Mouse (Mus musculus): Measurements from ENCODE around the gene Vmn1r233. TPM values are rescaled to one million over a fixed set of nuclear protein-coding genes. Genes with fewer than 3 reads are reported as not detected.

Gene Vmn1r233
- total and polyA plus RNA-seq, 3 experiments = not detected

- no peak for DNase-seq (ENCODE audit: extremely low read depth)
- Histone ChIP-seq H3K4me2 (ENCODE audit: insufficient read depth, low read depth, poor library complexity, severe bottlenecking) (no peak overlapping the region), H3K4me3 (replicated peaks in 1 of 3; ENCODE audit: low read depth in 2 of 3, low read length in 2 of 3, poor library complexity in 1 of 3) (no peak overlapping the region), H3K9me3 (replicated peaks; ENCODE audit: low read length) (no peaks in the 10 kb centered on the region), H3K4me1 (ENCODE audit: control insufficient read depth in 1 of 2, insufficient read depth in 2 of 2) (no peaks in the 10 kb centered on the region), H3K27me3 (replicated peaks) (no peaks in the 10 kb centered on the region), H3K79me2 (replicated peaks; ENCODE audit: control insufficient read depth, extremely low read depth, insufficient read depth, poor library complexity, severe bottlenecking) (no peaks in the 10 kb centered on the region), H3K9ac (ENCODE audit: insufficient read depth, low read depth) (no peak overlapping the region), H3K36me3 (replicated peaks in 1 of 2; ENCODE audit: control insufficient read depth in 1 of 2, insufficient read depth in 1 of 2, low read length in 1 of 2) (peaks cover 64 to 89% of the 10 kb centered on the region in 2 experiments), H3K27ac (ENCODE audit: insufficient read depth, low read depth) (no peak overlapping the region)
- in situ Hi-C loops (cut with MboI; ENCODE audit: low pct_ligation_motif_present, low pct_unique_long_range_greater_than_20kb, low sequenced_read_pairs) = loop anchor here (25.0 kb wide), 1 partner anchor 147 kb away; no protein-coding TSS in a partner anchor
- TF ChIP-seq SMC3 (IDR thresholded peaks at IDR 0.05; ENCODE audit: low read depth, low read length) (no peak), MAX (IDR thresholded peaks at IDR 0.05; ENCODE audit: low read length) (no peak), ELF1 (IDR thresholded peaks at IDR 0.05; ENCODE audit: low read depth, low read length) (no peak), CHD1 (IDR thresholded peaks at IDR 0.05; ENCODE audit: low read depth, low read length) (no peak), MEF2A (IDR thresholded peaks at IDR 0.05; ENCODE audit: borderline replicate concordance, low read depth, low read length) (no peak), USF2 (conservative IDR thresholded peaks at IDR 0.05; ENCODE audit: low read depth, low read length) (no peak), MAZ (IDR thresholded peaks at IDR 0.05; ENCODE audit: low read depth, low read length) (no peak), POLR2AphosphoS2 (IDR thresholded peaks at IDR 0.05; ENCODE audit: low read depth, low read length) (no peak), ZNF384 (IDR thresholded peaks at IDR 0.05; ENCODE audit: low read depth, low read length) (no peak), USF1 (IDR thresholded peaks at IDR 0.05; ENCODE audit: low read depth, low read length) (no peak), ETS1 (conservative IDR thresholded peaks at IDR 0.05; ENCODE audit: low read depth, low read length) (no peak), PAX5 (IDR thresholded peaks at IDR 0.05; ENCODE audit: low read length) (no peak), MAFK (IDR thresholded peaks at IDR 0.05; ENCODE audit: insufficient replicate concordance, low read length) (no peak), RAD21 (IDR thresholded peaks at IDR 0.05; ENCODE audit: low read depth, low read length) (no peak)
- dilution Hi-C loops (cut with MboI; ENCODE audit: extremely low pct_ligation_motif_present, extremely low pct_unique_long_range_greater_than_20kb, low sequenced_read_pairs) = no loop called here
These were observed 30.8 kb downstream of the Vmn1r233 start for GRCm38 (mm10) chr17:20965421-20965820.

- no peak for DNase-seq (ENCODE audit: extremely low read depth)
- no peaks in the 10 kb centered on the region for H3K27me3 ChIP-seq (replicated peaks)
- dilution Hi-C loops (cut with MboI; ENCODE audit: extremely low pct_ligation_motif_present, extremely low pct_unique_long_range_greater_than_20kb, low sequenced_read_pairs) = no loop called here
- no peaks in the 10 kb centered on the region for H3K9me3 ChIP-seq (replicated peaks; ENCODE audit: low read length)
- no peak overlapping the region for H3K4me3 ChIP-seq (replicated peaks in 1 of 3; ENCODE audit: low read depth in 2 of 3, low read length in 2 of 3, poor library complexity in 1 of 3)
- TF ChIP-seq MEF2A (IDR thresholded peaks at IDR 0.05; ENCODE audit: borderline replicate concordance, low read depth, low read length) (no peak), NRF1 (IDR thresholded peaks at IDR 0.05; ENCODE audit: low read depth, low read length) (no peak), USF2 (conservative IDR thresholded peaks at IDR 0.05; ENCODE audit: low read depth, low read length) (no peak), POLR2AphosphoS2 (IDR thresholded peaks at IDR 0.05; ENCODE audit: low read depth, low read length) (no peak)
- H3K4me2 ChIP-seq (ENCODE audit: insufficient read depth, low read depth, poor library complexity, severe bottlenecking) = no peak overlapping the region
- H3K36me3 ChIP-seq (replicated peaks in 1 of 2; ENCODE audit: control insufficient read depth in 1 of 2, insufficient read depth in 1 of 2, low read length in 1 of 2) = peaks cover 86 to 100% of the 10 kb centered on the region in 2 experiments
- no peaks in the 10 kb centered on the region for H3K79me2 ChIP-seq (replicated peaks; ENCODE audit: control insufficient read depth, extremely low read depth, insufficient read depth, poor library complexity, severe bottlenecking)
- no peak overlapping the region for H3K27ac ChIP-seq (ENCODE audit: insufficient read depth, low read depth)
- no peaks in the 10 kb centered on the region for H3K4me1 ChIP-seq (ENCODE audit: control insufficient read depth in 1 of 2, insufficient read depth in 2 of 2)
- in situ Hi-C loops (cut with MboI; ENCODE audit: low pct_ligation_motif_present, low pct_unique_long_range_greater_than_20kb, low sequenced_read_pairs) = loop anchor here (25.0 kb wide), 1 partner anchor 152 kb away; no protein-coding TSS in a partner anchor
- no peak overlapping the region for H3K9ac ChIP-seq (ENCODE audit: insufficient read depth, low read depth)
These were observed 35.9 kb downstream of the Vmn1r233 start for GRCm38 (mm10) chr17:20960386-20960785.

Data from CH12.LX (cell line).